Mouse (Mus musculus): Measurements from ENCODE around the gene Vgll4. TPM values are rescaled to one million over a fixed set of nuclear protein-coding genes. Genes with fewer than 3 reads are reported as not detected.

The Vgll4 gene
- polyA plus RNA-seq, 1 experiment from 2014 or later = 75.1 TPM

DNA sequence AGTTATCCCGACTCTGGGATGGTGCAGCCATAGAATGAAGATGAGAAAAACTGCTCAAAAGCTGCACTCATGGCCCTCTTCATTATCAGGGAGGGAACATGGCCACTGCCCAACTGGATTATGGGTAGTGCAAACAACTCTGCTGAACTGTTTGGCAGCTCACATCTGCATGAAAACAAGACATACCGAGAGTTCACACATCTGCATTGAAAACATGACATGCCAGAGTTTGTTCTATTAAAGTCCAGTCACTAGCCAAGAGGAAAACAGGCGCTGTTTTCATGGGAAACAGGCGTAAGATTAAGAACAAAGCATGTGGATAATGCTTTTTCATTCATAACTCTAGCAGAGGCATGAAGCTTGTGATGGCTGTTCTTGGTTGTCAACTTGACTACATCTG, 56.7 kb downstream of the Vgll4 start:
- no peak overlapping the region for H3K9ac ChIP-seq (ENCODE audit: low read length)
- peaks cover 66% of the 10 kb centered on the region for H3K4me1 ChIP-seq (ENCODE audit: control insufficient read depth, insufficient read depth, low read length)
- H3K27me3 ChIP-seq (ENCODE audit: control insufficient read depth, insufficient read depth, low read length) = no peaks in the 10 kb centered on the region
- no peak overlapping the region for H3K4me2 ChIP-seq (ENCODE audit: low read depth, low read length)
- no peak for ATAC-seq (ENCODE audit: insufficient read depth, low FRiP score)
- no peak overlapping the region for H3K4me3 ChIP-seq (replicated peaks; ENCODE audit: low read length)
- no peaks in the 10 kb centered on the region for H3K9me3 ChIP-seq (replicated peaks; ENCODE audit: control insufficient read depth, low read length)
- H3K27ac ChIP-seq (ENCODE audit: low read length) = no peak overlapping the region; the same call in 1 of the 2 replicates
- 37% methylated on average over 4 of the region's 4 CpGs for WGBS
- H3K36me3 ChIP-seq (ENCODE audit: control insufficient read depth, insufficient read depth, low read length) = no peaks in the 10 kb centered on the region

GRCm38 (mm10) chr6:114911540-114911939, 58.3 kb downstream of the Vgll4 start:
- Histone ChIP-seq H3K4me1 (ENCODE audit: control insufficient read depth, insufficient read depth, low read length) (peaks cover 54% of the 10 kb centered on the region), H3K27me3 (ENCODE audit: control insufficient read depth, insufficient read depth, low read length) (no peaks in the 10 kb centered on the region), H3K9me3 (replicated peaks; ENCODE audit: control insufficient read depth, low read length) (no peaks in the 10 kb centered on the region), H3K36me3 (ENCODE audit: control insufficient read depth, insufficient read depth, low read length) (no peaks in the 10 kb centered on the region), H3K27ac (ENCODE audit: low read length) (0 out of 2 replicates have a peak overlapping the region, but pooled peaks have one; percentile 24), H3K4me2 (ENCODE audit: low read depth, low read length) (no peak overlapping the region), H3K9ac (ENCODE audit: low read length) (no peak overlapping the region), H3K4me3 (replicated peaks; ENCODE audit: low read length) (no peak overlapping the region)
- ATAC-seq (ENCODE audit: insufficient read depth, low FRiP score) = no peak
- 47% methylated on average over 3 of the region's 3 CpGs for WGBS

DNA sequence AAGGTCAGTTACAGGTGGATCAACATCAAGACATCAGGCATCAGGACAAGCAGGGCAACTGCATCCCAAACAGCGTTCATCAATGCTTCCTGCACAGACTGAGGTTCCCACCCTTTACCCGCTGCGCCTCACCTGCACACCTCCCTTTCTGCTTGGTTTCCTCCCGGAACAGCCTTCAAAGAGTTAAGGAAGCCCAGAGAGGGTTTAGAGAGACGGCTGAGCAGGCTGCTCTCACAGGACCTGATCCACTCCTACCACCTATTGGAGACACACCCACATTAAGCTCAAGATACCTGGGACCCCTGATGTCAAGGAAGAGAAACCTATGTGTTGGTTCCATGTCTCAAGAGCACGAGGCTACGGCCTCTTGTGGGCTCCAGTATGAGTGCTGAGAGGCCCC, 60.0 kb downstream of the Vgll4 start:
- no peaks in the 10 kb centered on the region for H3K9me3 ChIP-seq (replicated peaks; ENCODE audit: control insufficient read depth, low read length)
- H3K27me3 ChIP-seq (ENCODE audit: control insufficient read depth, insufficient read depth, low read length) = no peaks in the 10 kb centered on the region
- no peak overlapping the region for H3K4me3 ChIP-seq (replicated peaks; ENCODE audit: low read length)
- peaks cover 39% of the 10 kb centered on the region for H3K4me1 ChIP-seq (ENCODE audit: control insufficient read depth, insufficient read depth, low read length)
- H3K9ac ChIP-seq (ENCODE audit: low read length) = no peak overlapping the region
- no peak for ATAC-seq (ENCODE audit: insufficient read depth, low FRiP score)
- no peaks in the 10 kb centered on the region for H3K36me3 ChIP-seq (ENCODE audit: control insufficient read depth, insufficient read depth, low read length)
- WGBS = 79% methylated on average over 7 of the region's 7 CpGs
- H3K27ac ChIP-seq (ENCODE audit: low read length) = no peak overlapping the region
- H3K4me2 ChIP-seq (ENCODE audit: low read depth, low read length) = no peak overlapping the region

GRCm38 (mm10) chr6:114907459-114907858, 62.3 kb downstream of the Vgll4 start:
- WGBS = 94% methylated on average over 6 of the region's 6 CpGs
- no peak for ATAC-seq (ENCODE audit: insufficient read depth, low FRiP score)

GRCm38 (mm10) chr6:114906209-114906608, 63.6 kb downstream of the Vgll4 start:
- WGBS = 67% methylated on average over 5 of the region's 5 CpGs
- no peaks in the 10 kb centered on the region for H3K9me3 ChIP-seq (replicated peaks; ENCODE audit: control insufficient read depth, low read length)
- H3K9ac ChIP-seq (ENCODE audit: low read length) = no peak overlapping the region
- no peak overlapping the region for H3K27ac ChIP-seq (ENCODE audit: low read length)
- H3K36me3 ChIP-seq (ENCODE audit: control insufficient read depth, insufficient read depth, low read length) = no peaks in the 10 kb centered on the region
- no peak overlapping the region for H3K4me2 ChIP-seq (ENCODE audit: low read depth, low read length)
- H3K4me1 ChIP-seq (ENCODE audit: control insufficient read depth, insufficient read depth, low read length) = peaks cover 29% of the 10 kb centered on the region
- H3K27me3 ChIP-seq (ENCODE audit: control insufficient read depth, insufficient read depth, low read length) = no peaks in the 10 kb centered on the region
- ATAC-seq (ENCODE audit: insufficient read depth, low FRiP score) = no peak
- no peak overlapping the region for H3K4me3 ChIP-seq (replicated peaks; ENCODE audit: low read length)

More at GRCm38 (mm10) chr6:114907459-114907858, 62.3 kb downstream of the Vgll4 start:
- no peak overlapping the region for H3K27ac ChIP-seq (ENCODE audit: low read length)
- no peaks in the 10 kb centered on the region for H3K27me3 ChIP-seq (ENCODE audit: control insufficient read depth, insufficient read depth, low read length)
- no peaks in the 10 kb centered on the region for H3K9me3 ChIP-seq (replicated peaks; ENCODE audit: control insufficient read depth, low read length)
- no peak overlapping the region for H3K9ac ChIP-seq (ENCODE audit: low read length)
- no peak overlapping the region for H3K4me2 ChIP-seq (ENCODE audit: low read depth, low read length)
- peaks cover 29% of the 10 kb centered on the region for H3K4me1 ChIP-seq (ENCODE audit: control insufficient read depth, insufficient read depth, low read length)
- H3K4me3 ChIP-seq (replicated peaks; ENCODE audit: low read length) = no peak overlapping the region
- H3K36me3 ChIP-seq (ENCODE audit: control insufficient read depth, insufficient read depth, low read length) = no peaks in the 10 kb centered on the region

DNA sequence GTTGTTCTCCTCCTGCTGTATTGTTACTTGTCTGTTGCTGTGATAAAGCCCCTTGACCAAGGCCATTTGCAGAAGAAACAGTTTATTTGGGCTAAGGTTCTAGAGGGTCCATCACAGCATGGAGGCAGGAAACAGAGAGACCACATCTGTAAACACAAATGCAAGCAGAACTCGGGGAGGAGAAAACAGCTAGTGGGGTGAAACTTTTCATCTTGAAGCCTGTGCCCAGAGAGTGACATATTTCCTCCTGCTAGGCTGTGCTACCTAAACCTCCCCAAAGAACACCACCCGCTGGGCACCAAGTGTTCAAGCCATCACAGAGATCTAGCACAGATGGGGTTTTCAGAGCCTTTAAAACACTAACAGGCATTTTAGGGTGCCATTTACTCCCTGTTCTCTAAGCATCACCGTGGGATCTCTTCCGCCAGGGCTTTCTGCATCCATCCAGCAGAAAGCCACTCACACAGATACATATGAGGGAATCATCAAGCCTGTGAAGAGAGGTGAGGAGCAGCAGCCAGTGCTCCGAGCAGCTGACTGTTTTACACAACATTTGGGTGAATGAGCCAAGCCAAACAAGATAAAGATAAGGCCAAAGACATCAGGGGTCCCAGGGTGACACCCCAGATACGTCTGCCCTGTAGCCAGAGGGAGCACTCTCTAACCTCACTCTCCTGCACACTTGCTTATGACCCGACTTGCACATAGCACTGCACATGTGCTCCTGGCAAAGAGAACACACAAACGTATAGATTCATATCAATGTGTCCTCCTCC, 64.4 kb downstream of the Vgll4 start:
- Histone ChIP-seq H3K36me3 (ENCODE audit: control insufficient read depth, insufficient read depth, low read length) (no peaks in the 10 kb centered on the region), H3K27me3 (ENCODE audit: control insufficient read depth, insufficient read depth, low read length) (no peaks in the 10 kb centered on the region), H3K9ac (ENCODE audit: low read length) (no peak overlapping the region), H3K4me2 (ENCODE audit: low read depth, low read length) (no peak overlapping the region), H3K9me3 (replicated peaks; ENCODE audit: control insufficient read depth, low read length) (no peaks in the 10 kb centered on the region), H3K4me3 (replicated peaks; ENCODE audit: low read length) (no peak overlapping the region), H3K4me1 (ENCODE audit: control insufficient read depth, insufficient read depth, low read length) (peaks cover 36% of the 10 kb centered on the region), H3K27ac (ENCODE audit: low read length) (no peak overlapping the region)
- 64% methylated on average over 8 of the region's 8 CpGs for WGBS
- no peak for ATAC-seq (ENCODE audit: insufficient read depth, low FRiP score)

GRCm38 (mm10) chr6:114904818-114905217, 65.0 kb downstream of the Vgll4 start:
- peaks cover 42% of the 10 kb centered on the region for H3K4me1 ChIP-seq (ENCODE audit: control insufficient read depth, insufficient read depth, low read length)
- no peaks in the 10 kb centered on the region for H3K27me3 ChIP-seq (ENCODE audit: control insufficient read depth, insufficient read depth, low read length)
- no peak overlapping the region for H3K9ac ChIP-seq (ENCODE audit: low read length)
- no peak for ATAC-seq (ENCODE audit: insufficient read depth, low FRiP score)
- H3K27ac ChIP-seq (ENCODE audit: low read length) = no peak overlapping the region
- no peaks in the 10 kb centered on the region for H3K9me3 ChIP-seq (replicated peaks; ENCODE audit: control insufficient read depth, low read length)
- WGBS = 92% methylated on average over 3 of the region's 3 CpGs
- no peak overlapping the region for H3K4me3 ChIP-seq (replicated peaks; ENCODE audit: low read length)
- H3K4me2 ChIP-seq (ENCODE audit: low read depth, low read length) = no peak overlapping the region
- H3K36me3 ChIP-seq (ENCODE audit: control insufficient read depth, insufficient read depth, low read length) = no peaks in the 10 kb centered on the region

DNA sequence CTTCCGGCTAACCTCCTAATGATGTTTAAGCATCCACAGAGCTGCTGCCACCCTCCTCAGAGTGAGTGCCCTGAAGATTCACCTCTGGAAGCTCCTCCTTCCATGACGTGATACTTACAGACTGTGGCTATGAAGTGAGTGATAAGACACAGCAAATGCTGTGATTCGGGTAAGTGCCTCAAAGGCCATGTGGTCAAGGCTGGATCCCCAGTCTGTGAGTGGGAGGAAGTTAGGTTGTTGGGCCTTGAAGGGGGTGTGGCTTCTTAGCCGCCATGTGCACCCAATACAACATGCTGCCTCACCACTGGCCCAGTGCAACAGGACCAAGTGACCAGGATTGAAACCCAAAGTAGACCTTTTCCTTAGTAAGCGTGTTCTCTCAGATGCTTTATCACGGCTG, 65.6 kb downstream of the Vgll4 start:
- Histone ChIP-seq H3K27ac (ENCODE audit: low read length) (no peak overlapping the region), H3K27me3 (ENCODE audit: control insufficient read depth, insufficient read depth, low read length) (no peaks in the 10 kb centered on the region), H3K9me3 (replicated peaks; ENCODE audit: control insufficient read depth, low read length) (no peaks in the 10 kb centered on the region), H3K9ac (ENCODE audit: low read length) (no peak overlapping the region), H3K4me1 (ENCODE audit: control insufficient read depth, insufficient read depth, low read length) (peaks cover 46% of the 10 kb centered on the region), H3K4me3 (replicated peaks; ENCODE audit: low read length) (no peak overlapping the region), H3K36me3 (ENCODE audit: control insufficient read depth, insufficient read depth, low read length) (no peaks in the 10 kb centered on the region), H3K4me2 (ENCODE audit: low read depth, low read length) (no peak overlapping the region)
- WGBS = 63% methylated on average over 6 of the region's 6 CpGs
- ATAC-seq (ENCODE audit: insufficient read depth, low FRiP score) = no peak

- H3K9ac ChIP-seq (ENCODE audit: low read length) = peak overlapping the region; percentile 49; the same call in 1 of the 2 replicates
- peak overlapping the region; percentile 30; the same call in 1 of the 2 replicates for H3K4me2 ChIP-seq (ENCODE audit: low read depth, low read length)
- H3K4me3 ChIP-seq (replicated peaks; ENCODE audit: low read length) = no peak overlapping the region
- peak overlapping the region; percentile 75 for H3K27ac ChIP-seq (ENCODE audit: low read length)
- ATAC-seq (ENCODE audit: insufficient read depth, low FRiP score) = peak; percentile 54
- no peaks in the 10 kb centered on the region for H3K9me3 ChIP-seq (replicated peaks; ENCODE audit: control insufficient read depth, low read length)
- WGBS = 34% methylated on average over 4 of the region's 4 CpGs
- no peaks in the 10 kb centered on the region for H3K36me3 ChIP-seq (ENCODE audit: control insufficient read depth, insufficient read depth, low read length)
- H3K27me3 ChIP-seq (ENCODE audit: control insufficient read depth, insufficient read depth, low read length) = no peaks in the 10 kb centered on the region
- peaks cover 46% of the 10 kb centered on the region for H3K4me1 ChIP-seq (ENCODE audit: control insufficient read depth, insufficient read depth, low read length)
These were observed 67.9 kb downstream of the Vgll4 start for GRCm38 (mm10) chr6:114901921-114902320.

Measured in stomach, embryonic 16.5 days (tissue).